Mouse (Mus musculus) heart, adult 8-10 months (tissue): ENCODE measurements at regions not wholly inside any gene's neighbourhood (a gene's known extent, or its start where the extent isn't known, plus 50 kb on each side); places are given as distances from the start of the nearest gene placed in this dataset.

Source experiments
- DNase-seq: peaks from one replicate; pipeline ENCODE4 v3.0.0; 2022; ENCODE audit warnings: low spot score

- no peak for DNase-seq
These were observed 104.7 kb downstream of the Dusp6 start for GRCm38 (mm10) chr10:99367757-99368156.

DNA sequence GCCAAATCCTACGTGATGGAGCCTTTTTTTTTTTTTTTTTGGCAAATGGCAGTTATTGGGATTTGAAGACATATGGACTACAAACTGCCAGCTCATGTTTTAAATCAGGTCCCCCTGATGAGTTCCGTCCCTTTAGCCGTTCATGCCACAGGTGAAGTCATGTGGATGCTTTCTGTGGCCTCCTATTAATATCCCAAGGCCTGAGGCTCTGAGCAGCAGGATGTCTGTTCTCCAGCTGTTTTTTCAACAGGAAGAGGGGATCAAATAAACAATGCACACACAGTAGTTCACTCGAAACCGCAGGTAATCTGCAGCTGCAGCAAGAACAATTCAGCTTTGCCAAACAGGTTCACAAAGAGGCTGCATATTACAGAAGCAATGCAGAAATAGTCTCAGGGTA, 112.1 kb downstream of the Dusp6 start:
- no peak for DNase-seq

DNA sequence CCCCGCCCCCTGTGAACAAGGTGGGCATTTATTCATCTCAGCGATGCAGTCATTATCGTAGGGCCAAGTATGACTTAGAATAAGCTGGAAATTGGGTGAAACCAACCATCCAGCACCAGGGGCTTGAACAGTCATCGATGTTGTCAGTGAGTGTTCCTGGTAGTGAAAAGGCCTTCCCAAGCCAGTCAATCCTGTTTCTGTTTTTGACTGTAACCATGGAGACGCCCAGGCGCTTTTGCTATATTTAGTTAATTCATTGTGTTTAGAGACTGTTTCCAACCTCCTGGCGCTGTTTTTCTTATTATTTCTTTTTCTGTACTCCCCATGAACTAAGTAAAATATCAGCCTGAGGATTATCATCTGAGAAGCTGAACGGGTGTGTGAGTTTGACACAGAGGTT, 113.4 kb downstream of the Dusp6 start:
- DNase-seq = no peak

GRCm38 (mm10) chr10:99377548-99377947, 114.5 kb downstream of the Dusp6 start:
- DNase-seq = no peak

GRCm38 (mm10) chr10:99379156-99379555, 116.1 kb downstream of the Dusp6 start:
- no peak for DNase-seq

DNA sequence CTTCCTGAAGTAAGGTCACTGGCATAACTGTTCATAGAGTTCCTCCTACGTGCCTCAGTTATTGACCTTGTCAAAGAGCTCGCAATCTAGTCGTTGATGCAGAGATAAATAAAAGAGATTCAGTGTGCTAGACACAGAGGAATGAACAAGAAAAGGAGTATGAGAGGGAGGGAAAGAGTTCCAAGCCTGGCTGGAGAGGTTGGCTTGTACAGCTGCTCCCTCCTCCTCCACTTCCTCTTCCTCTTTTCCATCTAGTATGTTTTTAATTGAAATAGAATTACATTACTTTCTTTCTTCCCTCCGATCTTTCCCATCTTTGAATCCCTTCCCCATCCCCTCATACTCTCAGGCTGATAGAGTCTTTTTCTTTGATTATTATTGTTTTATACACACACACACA, 117.1 kb downstream of the Dusp6 start:
- no peak for DNase-seq

- no peak for DNase-seq
These were observed 120.0 kb downstream of the Dusp6 start for GRCm38 (mm10) chr10:99383028-99383427.

GRCm38 (mm10) chr10:99384366-99384765, 121.3 kb downstream of the Dusp6 start:
- DNase-seq = no peak

GRCm38 (mm10) chr10:99384851-99385250, 121.8 kb downstream of the Dusp6 start:
- no peak for DNase-seq

GRCm38 (mm10) chr10:99385854-99386253, 122.8 kb downstream of the Dusp6 start:
- no peak for DNase-seq

DNA sequence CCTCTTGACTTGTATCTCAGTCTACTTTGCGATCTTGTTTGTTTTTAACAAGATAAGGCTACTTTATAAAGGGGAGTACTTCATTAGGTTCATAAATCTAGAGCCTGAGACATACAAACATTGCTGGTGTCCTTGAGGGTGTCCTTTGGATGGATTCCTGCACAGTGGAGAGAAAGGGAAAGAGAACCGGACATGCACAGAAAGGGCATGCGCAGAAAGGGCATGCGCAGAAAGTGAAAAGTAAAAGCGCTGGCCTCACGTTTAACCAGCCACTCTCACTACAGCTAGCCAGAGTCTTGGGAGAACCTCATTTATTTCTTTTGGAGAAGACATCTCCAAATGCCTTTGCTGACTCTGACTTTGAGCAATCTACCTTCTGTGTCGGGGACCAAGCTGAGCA, 125.5 kb downstream of the Dusp6 start:
- no peak for DNase-seq

DNA sequence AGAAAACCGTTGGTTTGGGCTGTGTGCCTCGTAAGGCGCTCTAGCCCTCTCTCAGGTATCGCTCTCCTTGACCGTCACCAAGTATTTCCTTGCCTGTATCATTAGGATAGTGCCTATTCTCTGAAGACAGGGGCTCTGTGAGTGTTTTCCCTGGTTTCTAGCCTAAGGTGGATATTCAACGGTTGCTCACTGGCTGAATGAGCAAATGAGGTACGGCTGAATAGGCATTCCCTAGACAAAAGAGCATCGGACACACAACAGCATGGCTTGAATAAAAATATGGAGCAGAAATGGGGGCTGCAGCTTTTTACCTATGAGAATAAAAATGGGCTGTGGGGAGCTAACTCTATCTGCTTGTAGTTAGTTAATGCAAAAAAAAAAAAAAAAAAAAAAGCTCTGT, 126.0 kb downstream of the Dusp6 start:
- DNase-seq = no peak

DNA sequence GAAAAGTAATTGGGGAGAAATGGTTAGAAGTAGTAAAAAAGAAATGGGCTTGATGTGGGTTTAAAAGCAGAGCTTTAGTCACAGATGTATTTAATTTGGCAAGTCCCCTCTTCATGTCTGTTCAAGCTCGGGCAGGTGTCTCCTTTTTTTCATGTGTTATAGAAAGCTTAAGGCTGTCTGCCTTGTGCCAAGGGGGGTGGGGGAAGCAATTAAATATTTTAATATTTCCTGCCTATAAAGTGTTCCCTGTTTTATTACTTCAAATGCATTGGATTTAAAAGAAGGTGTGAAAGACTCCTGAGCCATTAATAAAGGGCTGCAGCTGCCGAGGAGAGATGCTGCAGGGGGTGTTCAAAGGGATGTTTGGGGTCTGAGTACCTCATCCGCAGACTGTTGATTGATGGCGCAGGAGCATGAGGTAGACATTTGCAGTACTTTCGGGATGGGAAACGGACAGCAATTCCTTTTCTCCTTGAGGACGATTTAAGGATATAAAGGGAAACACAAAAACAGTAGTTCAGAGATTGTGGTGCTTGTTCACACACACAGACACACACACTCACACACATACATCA, 127.7 kb downstream of the Dusp6 start:
- no peak for DNase-seq

GRCm38 (mm10) chr10:99391725-99392124, 128.7 kb downstream of the Dusp6 start:
- no peak for DNase-seq

DNA sequence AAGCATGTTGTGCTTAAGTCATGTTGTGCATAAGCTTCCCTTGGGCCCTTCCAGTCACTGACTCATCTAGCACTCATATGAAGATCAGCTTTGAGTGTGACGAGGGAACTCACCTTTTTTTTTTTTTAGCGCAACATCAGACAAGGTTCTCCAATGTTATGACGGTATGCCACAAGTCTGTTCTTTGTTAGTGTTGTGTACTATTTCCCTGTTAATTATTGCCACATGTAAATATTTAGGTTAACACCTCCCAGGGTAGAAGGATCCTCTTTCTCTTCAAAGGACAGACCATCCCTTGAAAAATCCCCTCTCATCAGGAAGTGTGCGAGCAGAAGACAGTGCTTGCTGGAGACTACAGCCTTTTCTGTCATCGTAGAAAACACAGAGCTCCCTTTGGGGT, 129.9 kb downstream of the Dusp6 start:
- DNase-seq = no peak

- DNase-seq = peak; percentile 24
These were observed 130.5 kb downstream of the Dusp6 start for GRCm38 (mm10) chr10:99393523-99393922.

GRCm38 (mm10) chr10:99395411-99395810, 132.4 kb downstream of the Dusp6 start:
- no peak for DNase-seq

DNA sequence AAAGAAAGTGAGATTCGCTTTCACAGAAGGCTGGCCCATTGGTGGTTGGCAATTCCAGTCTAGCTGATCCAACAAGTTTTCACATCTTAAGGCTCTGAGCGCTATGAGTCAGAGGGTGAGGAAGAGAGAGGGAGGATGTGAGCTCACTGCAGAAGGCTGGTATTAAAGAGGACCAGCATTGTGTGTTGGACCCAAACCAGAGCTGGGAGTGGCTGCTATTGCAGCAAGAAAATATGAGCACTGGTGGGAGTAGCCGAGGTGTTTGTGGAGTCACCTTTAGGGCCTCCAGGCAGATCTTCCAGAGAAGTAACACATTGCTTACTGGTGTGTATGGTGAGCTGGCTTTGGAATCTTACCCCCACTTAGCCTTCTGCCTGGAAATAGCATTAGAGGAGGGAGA, 133.6 kb downstream of the Dusp6 start:
- no peak for DNase-seq

DNA sequence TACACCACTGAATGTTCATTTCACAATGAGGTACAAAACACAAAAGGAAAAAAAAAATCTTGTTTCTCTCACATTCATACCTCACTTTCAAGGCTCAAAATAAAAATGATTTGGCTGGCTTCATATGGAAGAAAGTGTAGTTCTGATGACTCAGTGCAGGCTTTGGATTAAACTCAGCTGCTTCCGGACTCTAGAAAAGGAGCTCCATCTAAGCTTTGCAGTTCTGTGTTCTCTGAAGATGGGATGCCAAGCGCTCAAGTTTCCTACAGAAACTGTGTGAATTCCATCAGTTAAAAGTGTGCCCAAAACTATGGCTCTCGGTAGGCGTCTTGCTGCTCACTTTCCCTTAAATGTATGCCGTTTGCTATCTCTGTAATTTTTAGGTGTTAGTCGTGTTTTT, 137.0 kb downstream of the Dusp6 start:
- DNase-seq = no peak

DNA sequence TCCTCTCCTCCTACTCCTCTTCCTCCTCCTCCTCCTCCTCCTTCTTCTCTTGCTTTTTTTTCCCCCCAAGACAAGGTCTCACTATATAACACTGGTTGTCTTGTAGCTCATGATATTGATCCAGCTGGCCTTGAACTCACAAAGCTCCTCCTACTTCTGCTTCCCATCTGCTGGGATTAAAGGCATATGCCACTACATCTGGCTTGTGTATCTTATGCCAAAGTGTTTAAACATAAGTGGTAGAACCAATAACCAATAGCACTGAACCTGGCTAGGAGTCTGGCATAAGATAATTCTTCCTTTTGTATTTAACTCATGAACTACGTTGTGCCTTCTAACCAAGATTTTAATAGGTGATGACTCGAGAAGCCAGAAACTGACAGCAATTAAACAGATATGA, 143.7 kb downstream of the Dusp6 start:
- no peak for DNase-seq

DNA sequence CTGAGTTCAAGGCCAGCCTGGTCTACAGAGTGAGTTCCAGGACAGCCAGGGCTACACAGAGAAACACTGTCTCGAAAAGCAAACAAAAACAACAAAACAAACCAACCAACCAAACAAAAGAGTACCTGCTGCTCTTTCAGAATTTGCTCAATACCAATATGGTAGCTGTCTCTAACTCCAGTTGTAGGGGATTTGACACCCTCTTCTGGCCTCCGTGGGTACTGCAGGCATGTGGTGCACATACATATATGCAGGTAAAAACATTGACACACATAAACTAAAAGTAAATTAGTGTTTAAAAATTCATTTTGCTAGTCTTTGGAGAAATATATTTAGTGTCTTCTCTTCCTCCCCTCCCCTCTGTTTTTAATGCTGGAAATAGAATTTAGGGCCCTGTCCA, 145.8 kb downstream of the Dusp6 start:
- no peak for DNase-seq

- DNase-seq = peak; percentile 65
These were observed 146.7 kb downstream of the Dusp6 start for GRCm38 (mm10) chr10:99409744-99410143.

GRCm38 (mm10) chr10:99410754-99411153, 147.7 kb downstream of the Dusp6 start:
- peak; percentile 21 for DNase-seq

GRCm38 (mm10) chr10:99413455-99413854, 150.4 kb downstream of the Dusp6 start:
- DNase-seq = no peak
